Mouse (Mus musculus): ENCODE measurements at regions not wholly inside any gene's neighbourhood (a gene's known extent, or its start where the extent isn't known, plus 50 kb on each side); places are given as distances from the start of the nearest gene placed in this dataset.
"Not testable (repeated sequence)": the region's sequence is repeated elsewhere in the genome, so short reads cannot be mapped to it uniquely, and the experiment has no call there.

- no peak for DNase-seq (ENCODE audit: low read depth, low spot score)
Measured at GRCm38 (mm10) chr5:100309807-100310165, 106.2 kb downstream of the Sec31a start.

- DNase-seq (ENCODE audit: low read depth, low spot score): no peak
Measured at GRCm38 (mm10) chr5:100309071-100309806, 106.8 kb downstream of the Sec31a start.

GRCm38 (mm10) chr5:100304403-100304802, 111.6 kb downstream of the Sec31a start:
- no peak for DNase-seq (ENCODE audit: low read depth, low spot score)

GRCm38 (mm10) chr5:100302068-100302775, 113.8 kb downstream of the Sec31a start:
- DNase-seq (ENCODE audit: low read depth, low spot score): no peak

DNA sequence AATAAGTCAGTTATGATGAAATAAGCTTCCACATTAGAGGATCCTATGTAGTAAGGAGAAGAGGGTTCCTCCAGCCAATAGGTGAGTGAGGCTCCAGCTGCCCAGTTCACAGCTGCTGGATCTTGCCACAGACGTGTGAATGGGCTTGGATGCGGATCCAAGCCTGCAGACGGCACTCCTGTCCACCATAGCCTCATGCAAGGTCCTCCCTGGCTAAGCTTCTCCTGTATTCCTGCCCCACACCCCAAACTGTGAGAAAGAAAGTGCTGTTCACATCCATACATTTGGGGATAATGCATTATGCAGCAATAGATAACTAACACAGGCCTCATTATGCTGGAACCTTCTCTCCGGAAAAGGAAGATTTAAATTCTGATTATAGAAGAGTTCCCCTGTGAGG, 116.9 kb downstream of the Sec31a start:
- no peak for DNase-seq (ENCODE audit: low read depth, low spot score)

- DNase-seq (ENCODE audit: low read depth, low spot score): peak; percentile 2
Measured at GRCm38 (mm10) chr5:100294189-100294588, 121.8 kb downstream of the Sec31a start.

- no peak for DNase-seq (ENCODE audit: low read depth, low spot score)
Measured at GRCm38 (mm10) chr5:100280215-100280614, 120.6 kb upstream of the Tmem150c start.

- no peak for DNase-seq (ENCODE audit: low read depth, low spot score)
Measured at GRCm38 (mm10) chr5:100279474-100279873, 119.9 kb upstream of the Tmem150c start.

- DNase-seq (ENCODE audit: low read depth, low spot score): no peak
Measured at GRCm38 (mm10) chr5:100274674-100275073, 115.1 kb upstream of the Tmem150c start.

- not testable (repeated sequence) for DNase-seq (ENCODE audit: low read depth, low spot score)
Measured at GRCm38 (mm10) chr5:100271975-100272374, 112.4 kb upstream of the Tmem150c start.

GRCm38 (mm10) chr5:100270841-100271686, 111.5 kb upstream of the Tmem150c start:
- DNase-seq (ENCODE audit: low read depth, low spot score): no peak

DNA sequence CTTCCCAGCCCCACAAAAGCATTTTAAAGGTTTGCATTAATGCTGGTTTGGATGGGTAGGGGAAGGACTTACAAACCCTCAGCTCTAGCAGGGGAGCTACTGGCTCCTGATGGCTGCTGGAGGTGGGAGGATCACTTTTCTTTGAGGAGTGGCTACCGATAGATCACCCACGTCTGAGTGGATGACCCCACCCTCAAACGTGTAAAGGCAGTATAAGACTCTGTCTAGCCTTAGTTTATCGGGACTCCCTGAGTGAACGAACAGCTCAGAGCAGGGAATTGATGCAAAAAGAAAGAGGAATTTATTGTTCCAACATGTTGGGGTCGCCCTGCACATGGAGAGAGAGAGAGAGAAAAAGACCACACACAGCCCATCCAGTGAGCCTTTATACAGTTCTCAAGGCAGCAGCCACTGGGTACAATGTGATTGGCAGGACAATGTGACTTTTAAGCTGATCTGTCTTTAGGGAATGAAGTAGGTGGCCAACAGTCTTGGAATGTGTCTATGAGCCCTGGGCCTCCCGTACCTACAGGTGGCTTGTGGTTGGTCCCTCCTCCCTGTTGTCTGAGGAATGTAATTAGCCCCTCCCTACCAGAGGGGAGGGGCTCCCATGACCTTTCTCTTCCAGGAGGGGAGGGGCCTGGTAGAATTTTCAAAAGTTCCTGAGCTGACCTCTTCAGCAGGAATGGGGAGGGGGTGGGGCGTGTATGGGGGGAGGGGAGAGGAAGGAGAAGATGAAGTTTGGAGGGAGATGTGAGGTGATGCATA, 108.7 kb upstream of the Tmem150c start:
- DNase-seq (ENCODE audit: low read depth, low spot score): no peak

GRCm38 (mm10) chr5:100266671-100267510, 107.3 kb upstream of the Tmem150c start:
- no peak for DNase-seq (ENCODE audit: low read depth, low spot score)

GRCm38 (mm10) chr5:100259803-100260693, 100.4 kb upstream of the Tmem150c start:
- no peak for DNase-seq (ENCODE audit: low read depth, low spot score)

- DNase-seq (ENCODE audit: low read depth, low spot score): no peak
Measured at GRCm38 (mm10) chr5:100258952-100259710, 99.5 kb upstream of the Tmem150c start.

DNA sequence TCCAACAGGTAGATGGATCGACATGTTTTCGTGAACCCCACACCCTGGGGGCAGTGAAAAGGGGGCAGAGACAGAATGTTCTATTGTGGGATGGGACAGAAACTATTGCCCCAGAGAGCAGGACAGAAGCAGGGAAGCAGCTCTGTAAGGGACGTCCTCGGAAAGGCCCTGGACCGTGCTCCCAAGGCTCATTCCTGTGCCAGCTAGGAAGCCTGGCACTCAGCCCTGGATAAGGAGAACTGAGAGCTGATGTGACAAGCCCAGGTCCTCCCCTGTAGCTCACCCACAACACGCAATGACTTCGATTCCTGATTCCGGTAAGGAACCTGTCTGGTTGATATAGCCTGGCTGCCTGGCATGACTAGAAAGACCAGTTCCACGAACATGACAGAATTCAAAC, 95.7 kb upstream of the Tmem150c start:
- DNase-seq (ENCODE audit: low read depth, low spot score): no peak

GRCm38 (mm10) chr5:100252036-100252435, 92.4 kb upstream of the Tmem150c start:
- no peak for DNase-seq (ENCODE audit: low read depth, low spot score)

- no peak for DNase-seq (ENCODE audit: low read depth, low spot score)
Measured at GRCm38 (mm10) chr5:100249757-100250156, 90.1 kb upstream of the Tmem150c start.

- DNase-seq (ENCODE audit: low read depth, low spot score): no peak
Measured at GRCm38 (mm10) chr5:100248611-100249010, 89.0 kb upstream of the Tmem150c start.
